Mouse (Mus musculus) megakaryocyte progenitor cell, adult 5-6 weeks (primary cell): ENCODE results near the gene Ccdc54. TPM values are rescaled to one million over a fixed set of nuclear protein-coding genes. Genes with fewer than 3 reads are reported as not detected.
A peak's percentile ranks its signal among the peaks of the same experiment; 100 is the strongest.

Experiments used
- ATAC-seq: replicated peaks from 2 replicates; pipeline ENCODE4 v1.8.0; 2016; ENCODE audit warnings: mild to moderate bottlenecking, moderate TSS enrichment, inconsistent platforms; ENCODE audit not compliant: poor library complexity
- total RNA-seq, 2 experiments: library from RNA; stranded (forward) in 1 of 2; stranded (reverse) in 1 of 2; fragments of 157-497, 149-512 nt in 1 of 2; fragments of 200-1000 nt in 1 of 2; gene quantifications; 2 replicates each; pipeline versions ENCODE4 v1.2.3 to v1.2.4; 2015 to 2017

The Ccdc54 gene
- total RNA-seq (2015) (not detected in 2 replicates), total RNA-seq (2017) (not detected in 2 replicates)

- ATAC-seq = no peak
These were observed at the start of gene Ccdc54 for GRCm38 (mm10) chr16:50591054-50591453. Gene Ccdc54 (minus strand): TSS chr16:50591154.

GRCm38 (mm10) chr16:50632585-50632984 is 41.6 kb upstream of the Ccdc54 start:
- ATAC-seq = peak; percentile 97

GRCm38 (mm10) chr16:50615569-50615968 is 24.6 kb upstream of the Ccdc54 start:
- ATAC-seq = no peak

- ATAC-seq = peak; percentile 97
These were observed 22.0 kb upstream of the Ccdc54 start for GRCm38 (mm10) chr16:50612944-50613343.

GRCm38 (mm10) chr16:50610580-50610979 is 19.6 kb upstream of the Ccdc54 start:
- 0 out of 2 replicates have a peak, but pooled peaks have one; percentile 40 for ATAC-seq

GRCm38 (mm10) chr16:50607776-50608562 is 17.0 kb upstream of the Ccdc54 start:
- no peak for ATAC-seq

GRCm38 (mm10) chr16:50604826-50605225 is 13.9 kb upstream of the Ccdc54 start:
- no peak for ATAC-seq

GRCm38 (mm10) chr16:50601947-50602346 is 11.0 kb upstream of the Ccdc54 start:
- no peak for ATAC-seq

GRCm38 (mm10) chr16:50600665-50601064 is 9.7 kb upstream of the Ccdc54 start:
- peak; percentile 57 for ATAC-seq

GRCm38 (mm10) chr16:50596679-50597078 is 5.7 kb upstream of the Ccdc54 start:
- peak; percentile 37; the same call in 1 of the 2 replicates for ATAC-seq

- no peak for ATAC-seq
These were observed 5.2 kb upstream of the Ccdc54 start for GRCm38 (mm10) chr16:50596171-50596570.

- no peak for ATAC-seq
These were observed 3.9 kb upstream of the Ccdc54 start for GRCm38 (mm10) chr16:50594876-50595275.

- no peak for ATAC-seq
These were observed 2.4 kb upstream of the Ccdc54 start for GRCm38 (mm10) chr16:50593361-50593760.

- peak; percentile 65 for ATAC-seq
These were observed 1.3 kb downstream of the Ccdc54 start for GRCm38 (mm10) chr16:50589574-50590151.

- peak; percentile 83 for ATAC-seq
These were observed 2.8 kb downstream of the Ccdc54 start for GRCm38 (mm10) chr16:50588191-50588590.

GRCm38 (mm10) chr16:50587139-50587538 is 3.8 kb downstream of the Ccdc54 start:
- ATAC-seq = no peak

GRCm38 (mm10) chr16:50578361-50578760 is 12.6 kb downstream of the Ccdc54 start:
- ATAC-seq = no peak

- ATAC-seq = no peak
These were observed 18.4 kb downstream of the Ccdc54 start for GRCm38 (mm10) chr16:50572557-50572956.

GRCm38 (mm10) chr16:50559163-50559771 is 31.7 kb downstream of the Ccdc54 start:
- no peak for ATAC-seq

GRCm38 (mm10) chr16:50553828-50554227 is 37.1 kb downstream of the Ccdc54 start:
- no peak for ATAC-seq

GRCm38 (mm10) chr16:50551871-50552528 is 39.0 kb downstream of the Ccdc54 start:
- ATAC-seq = peak; percentile 58
